Mouse (Mus musculus) thymus, postnatal 25 days (tissue): ENCODE results near the gene Ap3s2.

Source experiments
- DNase-seq: peaks from one replicate; pipeline ENCODE4 v3.0.0; 2022

Ap3s2 gene

DNA sequence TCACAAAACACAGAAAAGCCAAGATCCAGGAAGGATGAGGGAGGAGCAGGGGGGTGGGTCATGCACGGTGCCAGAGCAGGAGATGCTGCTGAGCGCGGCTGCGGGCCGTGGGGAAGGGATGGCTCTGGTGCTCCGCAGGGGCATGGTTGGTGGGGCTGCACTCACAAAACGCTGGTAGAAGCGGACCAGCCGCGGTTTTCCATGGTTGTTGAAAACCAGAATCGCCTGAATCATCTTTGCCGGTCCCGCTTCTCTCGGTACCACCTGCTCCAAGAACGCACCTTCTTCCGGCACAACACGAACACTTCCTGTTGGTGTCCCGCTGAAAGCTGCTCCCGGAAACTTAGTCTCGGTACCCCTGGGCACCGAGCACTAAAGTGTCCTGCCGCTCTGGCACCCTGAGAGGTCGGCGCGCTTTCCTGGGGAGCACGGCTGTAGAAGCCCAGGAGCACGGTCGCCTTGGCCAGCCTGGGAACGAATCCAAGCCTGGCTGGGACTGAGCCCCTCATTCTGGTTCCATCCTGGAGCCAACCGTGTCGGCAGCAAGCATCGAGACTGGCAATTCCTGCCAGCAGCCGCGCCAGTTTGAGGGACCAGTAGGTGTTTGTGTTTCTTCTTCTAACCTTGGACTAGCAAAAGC is at the start of gene Ap3s2:
TSS of gene Ap3s2 (minus strand) at position 306 of the 640 bp plus-strand sequence.
- peak; percentile 88 for DNase-seq

DNA sequence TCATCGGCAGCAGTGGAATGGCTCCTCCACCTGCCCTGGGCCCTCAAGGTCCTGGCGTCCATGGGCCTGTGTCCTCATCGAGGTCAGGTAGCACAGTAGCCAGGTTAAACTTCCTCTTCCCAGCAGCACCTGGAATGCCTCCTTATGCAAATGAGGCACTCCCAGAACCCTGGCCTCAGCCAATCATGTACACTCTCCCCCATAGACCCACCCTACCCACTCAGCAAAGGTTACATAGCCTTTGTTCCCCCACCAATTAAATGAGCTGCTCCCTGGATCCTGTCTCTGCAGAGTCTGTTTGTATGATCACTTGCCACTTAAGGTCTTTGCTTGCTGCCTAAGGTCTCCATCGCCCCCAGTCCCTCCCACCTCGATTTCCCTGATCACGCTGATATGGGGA is 47.9 kb upstream of the Ap3s2 start:
- no peak for DNase-seq

DNA sequence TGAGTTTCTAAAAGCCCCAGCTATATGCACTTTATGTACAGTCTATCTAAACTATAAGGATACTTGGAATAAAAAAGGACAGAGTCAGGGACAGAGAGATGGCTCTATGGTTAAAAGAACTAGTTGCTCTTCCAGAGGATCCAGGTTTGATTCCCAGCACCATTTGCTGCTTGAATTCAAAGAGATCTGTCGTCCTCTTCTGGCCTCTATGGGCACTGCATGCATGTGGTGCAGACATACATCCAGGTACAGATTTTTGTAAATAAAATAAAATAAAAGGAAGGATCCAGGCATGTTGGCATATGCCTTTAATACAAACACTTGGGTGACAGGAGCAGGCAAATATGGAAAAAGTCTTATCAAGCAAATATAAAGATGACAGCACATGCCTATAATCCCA is 41.2 kb upstream of the Ap3s2 start:
- no peak for DNase-seq

DNA sequence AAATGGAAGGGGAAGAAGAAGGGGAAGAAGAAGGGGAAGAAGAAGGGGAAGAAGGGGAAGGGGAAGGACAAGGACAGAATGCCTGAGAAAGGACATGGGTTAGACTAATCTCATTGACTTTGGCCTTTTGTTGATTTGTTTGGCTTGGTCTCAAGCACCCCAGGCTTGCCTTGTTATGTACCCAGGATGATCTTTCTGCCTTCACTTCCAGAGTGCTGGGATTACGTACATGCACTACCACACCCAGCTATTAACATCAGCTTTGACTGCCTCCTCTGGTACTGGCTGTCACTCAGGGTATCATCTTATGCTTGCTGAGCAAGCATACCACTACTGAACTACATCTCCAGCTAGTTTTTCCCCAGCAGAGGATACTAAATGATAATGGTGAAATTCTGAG is 35.7 kb upstream of the Ap3s2 start:
- DNase-seq: no peak

DNA sequence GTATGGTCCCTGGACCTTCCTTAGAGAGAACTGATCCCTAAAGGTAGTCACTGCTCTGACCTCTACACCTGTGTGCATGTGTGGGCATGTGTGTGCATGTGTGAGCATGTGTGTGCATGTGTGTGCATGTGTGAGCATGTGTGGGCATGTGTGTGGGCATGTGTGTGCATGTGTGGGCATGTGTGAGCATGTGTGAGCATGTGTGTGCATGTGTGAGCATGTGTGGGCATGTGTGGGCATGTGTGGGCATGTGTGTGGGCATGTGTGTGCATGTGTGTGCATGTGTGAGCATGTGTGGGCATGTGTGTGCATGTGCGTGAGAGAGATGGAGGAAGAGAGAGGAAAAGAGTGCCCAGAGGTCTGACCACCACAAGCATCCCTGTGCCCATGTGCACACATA is 34.4 kb upstream of the Ap3s2 start:
- no peak for DNase-seq

DNA sequence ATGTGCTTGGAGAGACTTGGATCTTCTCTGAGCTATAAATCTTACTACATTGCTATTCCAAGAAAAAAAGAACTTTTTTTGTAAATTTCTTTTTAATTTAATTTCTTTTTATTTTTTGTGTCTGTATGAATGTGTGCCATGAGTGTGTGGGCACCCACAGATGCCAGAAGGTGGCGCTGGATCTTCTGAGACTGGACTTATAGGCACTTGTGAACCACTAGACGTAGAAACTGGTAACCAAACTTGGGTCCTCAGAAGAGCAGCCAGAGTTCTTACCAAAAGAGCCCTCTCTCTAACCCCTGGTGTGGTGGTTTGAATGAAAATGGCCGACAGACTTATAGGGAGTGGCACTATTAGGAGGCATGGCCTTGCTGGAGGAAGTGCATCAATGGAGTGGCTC is 30.6 kb upstream of the Ap3s2 start:
- no peak for DNase-seq

DNA sequence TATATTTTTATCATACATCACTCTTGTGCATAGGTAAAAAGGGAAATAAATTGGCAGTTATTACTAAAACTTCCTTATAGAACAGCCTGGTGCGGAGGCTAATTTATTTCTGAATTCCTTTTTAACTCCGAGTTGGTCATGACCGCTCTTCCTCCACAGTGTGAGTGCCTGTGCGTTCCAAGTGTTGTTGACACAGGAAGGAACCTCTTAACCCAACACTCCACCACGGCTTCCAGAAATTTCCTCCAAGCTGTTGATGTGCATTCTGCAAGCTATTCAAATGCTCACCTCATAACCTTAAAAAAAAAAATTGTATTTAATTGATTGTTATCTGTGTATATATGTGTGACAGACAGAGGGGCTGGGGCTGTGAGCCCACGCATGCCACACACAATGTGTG is 29.8 kb upstream of the Ap3s2 start:
- no peak for DNase-seq

DNA sequence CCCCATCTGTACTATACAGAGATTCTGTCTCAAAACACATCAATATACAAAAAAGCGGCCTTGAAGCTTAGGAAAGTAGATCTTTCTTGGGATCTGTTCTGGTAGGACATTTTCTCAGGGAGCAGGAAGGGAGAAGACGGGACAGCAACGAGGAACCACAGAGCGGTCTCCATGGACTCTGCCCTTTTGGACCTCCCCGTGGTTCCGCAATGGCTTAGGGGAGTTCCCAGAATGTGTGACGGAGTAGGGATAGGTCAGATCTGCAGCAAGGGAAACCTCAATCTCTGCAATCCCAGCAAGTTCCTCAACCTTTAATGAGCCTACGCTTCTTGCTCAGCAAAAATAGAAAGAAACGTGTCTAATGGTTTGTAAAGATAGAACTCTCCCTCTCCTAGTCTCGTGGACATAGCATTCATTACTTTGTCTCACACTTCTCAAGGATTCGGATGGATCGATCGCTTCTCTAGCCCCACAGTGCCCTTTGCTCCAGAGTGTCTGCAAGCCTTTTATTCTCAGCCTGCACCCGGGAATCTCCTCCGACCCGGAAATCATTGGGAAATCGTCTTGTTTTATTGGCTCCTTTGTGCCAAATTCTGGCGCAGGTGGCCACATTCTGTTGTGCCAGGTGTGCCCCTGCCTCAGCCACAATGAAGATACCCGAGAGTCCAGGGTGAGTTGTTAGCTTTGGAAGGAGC is 15.2 kb upstream of the Ap3s2 start:
- DNase-seq: no peak

DNA sequence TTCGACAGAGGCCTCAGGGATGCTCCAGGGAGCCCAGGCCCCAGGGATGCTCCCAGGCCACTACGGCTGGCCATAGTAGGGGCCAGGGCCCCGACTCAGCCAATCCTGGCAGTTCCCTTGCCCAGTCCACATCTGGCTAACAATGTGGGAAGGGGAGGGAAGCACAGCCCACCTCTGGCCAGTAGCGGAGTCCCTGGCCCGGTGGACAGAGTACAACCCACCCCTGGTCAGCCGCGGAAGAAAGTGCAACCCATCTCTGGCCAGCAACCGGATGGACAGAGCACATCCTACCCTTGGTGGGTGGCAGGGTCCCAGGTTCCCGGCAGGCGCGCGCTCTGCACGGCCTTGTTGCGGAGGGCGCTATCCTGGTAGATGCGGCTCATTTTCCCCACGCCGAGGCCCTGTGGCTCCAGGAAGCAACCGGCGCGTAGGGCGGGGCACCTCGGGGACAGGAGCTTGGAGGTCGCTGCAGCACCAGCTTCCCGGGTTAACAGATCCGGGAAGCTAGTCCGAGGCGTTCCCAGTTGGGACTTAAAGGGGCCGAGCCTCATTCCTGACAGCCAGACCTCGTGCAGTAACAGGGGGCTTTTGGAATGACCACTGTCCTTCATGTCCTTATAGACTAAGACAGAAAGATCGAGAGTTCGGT is 14.5 kb upstream of the Ap3s2 start, which contains the start of gene Arpin:
TSS of gene Arpin (minus strand) at position 498 of the 649 bp plus-strand sequence.
- DNase-seq: no peak

DNA sequence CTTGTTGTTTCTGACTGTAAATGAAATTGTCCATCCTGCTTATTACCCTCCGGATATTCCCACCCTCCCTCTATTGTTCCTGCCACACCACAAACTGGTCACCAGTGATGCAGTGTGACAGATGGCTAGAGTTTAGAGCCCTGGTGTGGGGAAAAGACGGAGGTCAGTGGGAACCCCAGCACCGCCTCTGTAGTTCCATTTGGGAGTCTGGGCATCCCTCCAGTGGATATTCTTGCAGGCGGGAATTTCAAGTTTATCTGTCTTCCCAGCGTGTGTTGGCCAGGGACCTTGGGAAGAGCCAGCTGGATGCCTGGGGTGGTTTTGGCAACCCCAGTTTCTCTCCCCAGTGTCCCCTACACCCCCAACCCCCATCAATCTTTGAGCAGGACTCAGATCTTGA is 14.0 kb upstream of the Ap3s2 start:
- DNase-seq: no peak

DNA sequence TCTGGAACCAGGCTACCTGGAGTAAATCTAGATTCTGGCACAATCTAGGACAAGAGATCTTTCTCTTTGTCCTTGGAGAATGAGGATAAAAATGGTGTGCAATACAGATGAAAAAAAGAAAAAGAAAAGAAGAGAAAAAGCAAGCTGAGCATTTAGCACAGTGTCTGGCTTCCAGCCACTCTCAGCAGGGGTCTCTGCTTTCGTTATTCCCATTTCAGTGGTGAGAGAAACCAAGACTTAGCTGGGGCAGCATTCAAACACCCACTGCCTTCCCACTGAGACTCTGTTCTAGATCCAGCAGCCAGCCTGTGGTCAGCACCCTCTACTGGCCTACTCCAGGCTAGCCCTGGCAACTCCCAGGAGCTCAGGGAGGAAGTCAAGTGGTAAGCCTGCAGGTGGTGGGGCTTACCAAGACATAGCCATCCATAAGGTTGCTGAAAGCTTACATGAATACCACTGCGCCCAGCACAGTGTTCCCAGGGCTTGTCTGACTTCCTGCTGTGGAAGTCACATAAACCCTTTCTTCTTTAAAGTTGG is 8.1 kb upstream of the Ap3s2 start:
- no peak for DNase-seq

DNA sequence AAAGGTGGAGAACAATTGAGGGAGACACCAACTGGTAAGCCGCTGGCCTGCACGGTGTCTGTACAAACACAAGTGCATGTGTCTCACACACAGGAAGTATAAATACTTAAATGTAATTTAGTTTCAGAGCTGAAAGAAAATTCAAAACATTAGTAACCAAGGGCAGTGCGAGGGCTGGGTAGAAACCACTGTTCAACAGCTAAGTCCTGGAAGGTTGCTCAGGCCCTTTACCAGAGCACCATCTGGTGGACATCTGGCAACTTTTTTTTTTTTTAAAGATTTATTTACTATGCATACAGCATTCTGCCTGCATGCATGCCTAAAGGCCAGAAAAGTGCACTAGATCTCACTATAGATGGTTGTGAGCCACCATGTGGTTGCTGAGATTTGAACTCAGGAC is 5.9 kb downstream of the Ap3s2 start:
- no peak for DNase-seq

DNA sequence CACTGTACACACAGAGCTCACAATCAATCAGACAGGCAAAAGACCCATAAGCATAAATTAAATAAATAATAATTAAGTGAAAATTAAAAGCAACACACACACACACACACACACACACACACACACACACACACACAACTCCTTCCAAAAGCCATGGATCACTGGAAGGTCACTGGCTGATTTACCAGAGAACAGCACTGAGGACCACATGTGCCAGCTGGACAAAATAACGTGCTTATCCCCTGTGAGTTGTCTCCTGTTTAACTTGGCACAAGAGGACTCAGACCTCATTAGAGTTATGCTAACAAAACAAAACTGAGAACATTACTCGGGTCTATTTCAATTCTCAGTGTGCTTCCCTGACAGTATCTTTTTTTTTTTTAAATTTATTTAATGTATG is 13.1 kb downstream of the Ap3s2 start:
- DNase-seq: no peak

DNA sequence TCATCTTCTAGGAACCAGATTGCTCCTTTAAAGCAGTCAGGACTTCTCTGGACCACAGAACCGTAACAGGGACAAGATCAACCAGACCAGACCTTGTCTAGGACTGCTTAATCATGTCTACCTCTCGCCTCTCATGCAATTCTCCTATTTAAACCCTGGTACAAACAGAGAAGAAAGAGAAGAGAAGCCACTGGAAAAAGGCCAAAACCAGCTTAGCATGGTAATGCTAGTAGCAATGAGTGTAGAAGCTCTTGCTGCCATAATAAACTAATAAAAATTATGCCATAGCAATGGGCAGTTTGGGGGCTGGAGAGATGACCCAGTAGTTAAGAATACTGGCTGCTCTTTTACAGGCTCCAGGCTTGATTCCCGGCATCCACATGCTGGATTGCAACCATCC is 13.5 kb downstream of the Ap3s2 start:
- no peak for DNase-seq

DNA sequence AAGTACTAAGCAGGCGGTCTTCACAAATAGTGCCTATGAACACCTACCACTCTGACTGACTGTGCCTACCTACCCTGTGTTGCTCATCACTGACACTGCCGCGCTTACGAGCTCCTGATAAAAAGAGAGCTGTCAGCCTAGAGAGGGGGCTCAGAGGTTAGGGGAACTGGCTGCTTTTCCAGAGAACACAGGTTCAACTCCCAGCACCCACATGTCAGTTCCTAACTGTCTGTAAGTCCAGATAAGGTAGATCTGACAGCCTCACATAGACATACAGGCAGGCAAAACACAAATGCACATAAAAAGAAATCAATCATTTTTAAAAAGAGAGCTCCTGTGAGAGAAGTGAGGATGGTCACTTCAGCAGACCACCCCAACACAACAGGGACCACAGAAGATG is 15.3 kb downstream of the Ap3s2 start:
- no peak for DNase-seq

DNA sequence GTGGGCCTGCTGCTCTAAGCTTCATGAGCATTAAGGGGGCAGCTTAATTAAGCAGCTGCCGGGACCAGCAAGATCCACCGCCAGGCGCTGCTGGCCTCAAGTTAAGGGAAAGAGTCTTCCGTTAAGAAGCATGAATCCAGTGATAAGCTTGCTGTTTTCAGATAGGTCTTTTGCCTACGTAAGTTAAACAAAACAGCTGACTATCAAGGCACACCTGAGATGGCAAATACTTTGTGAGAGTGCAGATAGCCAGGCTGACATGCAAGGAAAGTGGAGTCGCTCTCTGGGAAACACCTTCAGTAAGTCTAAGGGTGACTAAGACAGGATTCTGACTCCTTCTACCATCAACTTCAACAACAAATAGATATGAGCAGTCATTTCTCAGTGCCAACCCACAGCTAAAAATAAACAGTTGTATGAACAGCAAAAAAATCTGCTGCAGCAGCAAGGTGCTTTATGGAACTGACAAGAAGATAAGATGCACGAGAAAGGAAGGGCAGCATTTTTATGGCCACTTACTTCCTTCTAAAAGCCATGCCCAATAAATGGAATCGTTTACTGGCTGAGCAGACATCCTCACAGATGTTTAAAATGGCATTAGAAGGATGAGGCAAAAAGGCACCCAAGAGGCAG is 17.2 kb downstream of the Ap3s2 start:
- no peak for DNase-seq

DNA sequence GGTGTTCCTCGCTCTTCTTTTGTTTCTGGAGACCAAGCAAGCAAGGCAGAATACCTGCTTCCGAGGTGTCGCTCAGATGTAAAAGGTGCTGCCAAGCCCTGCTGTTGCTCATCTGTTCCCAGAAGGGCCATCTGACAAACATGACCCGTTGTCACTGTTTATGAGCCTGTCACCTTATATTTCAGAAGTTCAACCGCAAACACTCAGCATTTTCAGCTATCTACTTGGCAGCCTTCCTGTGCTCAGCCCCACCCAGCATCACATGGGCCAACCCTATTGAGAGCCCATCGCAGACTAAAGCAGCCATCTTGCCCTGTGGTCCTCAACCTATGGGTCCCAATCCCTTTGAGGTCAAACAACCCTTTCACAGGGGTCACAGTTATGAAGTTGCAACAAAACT is 19.7 kb downstream of the Ap3s2 start:
- no peak for DNase-seq

DNA sequence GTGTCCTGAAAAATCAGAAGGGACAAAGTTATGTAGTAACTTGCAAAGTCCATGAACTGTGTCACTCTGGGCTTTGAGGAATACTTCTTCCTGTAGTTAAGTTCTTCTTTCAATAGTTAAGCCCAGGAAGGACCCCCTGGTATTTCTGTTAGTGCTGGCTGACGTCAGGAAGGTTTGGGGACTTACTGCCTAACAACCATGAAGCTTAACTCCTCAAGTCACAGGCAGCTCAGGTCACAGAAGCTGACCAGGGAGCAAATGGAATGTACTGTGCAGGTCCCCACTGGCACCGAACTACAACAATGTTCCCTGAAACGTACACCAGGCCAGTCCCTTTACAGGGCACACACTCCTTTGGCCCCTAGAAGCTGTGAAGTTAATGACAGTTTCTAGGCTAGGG is 25.2 kb downstream of the Ap3s2 start:
- no peak for DNase-seq

DNA sequence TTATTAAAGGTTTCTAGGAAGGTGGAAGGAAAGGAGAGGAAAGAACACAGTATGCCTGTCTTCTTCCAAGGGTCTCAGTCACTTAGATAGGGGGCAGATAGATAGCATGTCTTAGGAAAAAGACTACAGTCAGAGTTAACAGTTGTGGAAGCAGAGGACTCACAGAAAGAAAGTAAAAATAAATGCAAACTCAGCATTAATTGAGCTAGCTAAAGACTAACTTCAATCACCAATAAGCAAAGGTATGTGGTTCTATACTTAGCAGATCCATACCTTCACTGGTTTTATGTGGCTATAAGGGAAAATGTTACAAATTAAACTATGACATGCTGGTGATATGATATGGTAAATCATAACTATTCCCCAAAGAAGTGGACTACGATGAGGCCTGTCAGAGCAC is 25.7 kb downstream of the Ap3s2 start:
- DNase-seq: no peak

DNA sequence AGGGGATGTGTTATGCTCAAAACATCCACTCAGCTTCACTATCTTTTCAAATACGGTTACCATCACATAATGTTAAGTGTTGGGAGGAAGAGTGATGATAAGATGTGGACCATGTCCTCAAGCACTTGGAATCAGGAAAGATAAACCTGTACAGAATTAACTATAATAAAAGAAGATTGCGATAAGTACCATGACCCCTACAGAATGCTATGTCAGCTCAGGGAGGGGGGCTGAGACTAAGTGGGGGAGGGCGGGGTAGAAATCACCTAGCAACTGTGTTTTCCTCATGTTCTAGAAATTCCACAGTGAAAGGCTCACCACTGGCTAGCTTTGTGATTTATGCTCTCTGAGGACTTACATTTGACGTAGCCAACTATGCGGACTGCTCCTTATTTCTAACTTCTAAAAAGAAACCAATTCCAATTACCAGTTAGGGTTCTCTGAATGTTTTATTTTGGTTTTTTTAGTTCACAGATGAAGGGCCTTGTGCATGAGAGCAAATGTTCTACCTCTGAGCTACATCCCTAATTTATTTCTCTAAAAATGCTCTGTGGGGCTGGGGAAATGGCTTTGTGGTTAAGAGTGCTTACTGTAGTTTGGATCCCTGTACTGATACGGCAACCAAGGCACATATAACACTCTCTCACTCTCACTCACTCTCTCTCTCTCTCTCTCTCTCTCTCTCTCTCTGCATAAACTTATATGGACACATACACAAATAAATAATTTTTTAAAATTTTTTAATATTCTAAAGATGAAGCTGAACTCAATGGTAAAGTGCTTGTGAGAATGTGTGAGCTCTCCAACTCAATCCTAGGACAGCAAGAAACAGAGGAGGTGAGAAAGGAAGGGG is 27.6 kb downstream of the Ap3s2 start:
- no peak for DNase-seq

DNA sequence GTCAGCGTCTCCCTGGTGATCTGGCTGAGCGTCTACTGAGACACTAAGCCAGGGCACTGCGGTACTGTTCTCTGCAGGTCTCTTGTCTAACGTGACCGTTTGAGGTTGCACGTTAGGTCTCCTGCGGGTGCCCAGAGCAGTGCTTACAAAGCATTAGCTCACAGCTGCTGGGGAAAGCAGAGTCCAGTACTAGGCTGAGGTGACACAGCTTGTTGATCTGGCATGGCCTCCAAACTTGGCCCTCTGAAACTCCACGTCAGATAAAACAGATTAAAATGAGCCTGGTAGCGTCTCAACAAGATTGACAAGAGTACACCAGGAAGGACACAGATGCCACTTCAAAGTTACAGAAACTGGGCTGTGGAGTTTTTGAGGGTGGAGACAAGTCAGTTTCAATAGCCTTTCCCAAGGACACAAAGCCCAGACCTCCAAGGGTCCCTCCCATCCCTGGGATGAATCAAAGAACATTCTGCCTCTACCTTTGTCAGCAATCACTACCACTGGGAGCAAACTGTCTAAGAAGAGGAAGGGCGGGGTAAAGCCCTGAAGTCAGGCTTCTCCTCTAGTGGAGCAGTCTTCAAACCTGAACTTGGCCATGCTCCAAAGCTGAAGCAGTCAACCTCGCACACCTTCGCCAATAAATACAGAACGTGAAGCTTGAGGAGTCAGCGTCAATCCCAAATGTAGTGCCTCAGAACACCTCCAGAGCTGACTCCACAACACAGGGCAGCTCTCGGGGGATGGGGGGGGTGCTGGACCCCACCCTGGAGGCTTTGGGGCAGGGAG is 29.8 kb downstream of the Ap3s2 start:
- DNase-seq: no peak

DNA sequence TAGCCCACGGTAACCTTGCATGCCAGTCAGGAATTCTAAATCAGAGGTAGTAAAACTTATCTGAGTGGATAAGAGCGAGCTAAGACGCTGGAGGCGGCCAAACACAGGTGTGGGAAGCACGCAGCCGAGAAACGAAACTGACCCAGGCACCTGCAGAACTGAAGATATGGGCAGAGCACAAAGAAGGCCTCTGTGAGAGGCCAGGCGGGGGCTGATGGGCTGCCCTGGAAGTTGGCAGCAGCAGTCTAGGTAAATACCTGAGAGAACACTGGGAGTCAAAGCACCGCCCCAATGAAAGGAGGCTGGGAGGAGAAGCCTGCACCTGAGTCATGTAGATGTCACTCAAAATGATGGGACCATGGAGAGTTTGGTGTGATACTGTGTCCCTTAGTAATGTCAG is 31.8 kb downstream of the Ap3s2 start:
- DNase-seq: no peak
